Mouse (Mus musculus) heart, adult 2 months (tissue): ENCODE measurements around the gene Pycr1. TPM values are rescaled to one million over a fixed set of nuclear protein-coding genes. Genes with fewer than 3 reads are reported as not detected.

ENCODE experiments used
- DNase-seq, 2 experiments: peaks; one replicate each; pipeline ENCODE4 v3.0.0; 2021
- H3K27ac ChIP-seq: fragments of 200-600 bp; 2 replicates; pipeline ENCODE4 v1.8.1; 2022
- H3K27me3 ChIP-seq: fragments of 200-500 bp; 2 replicates; pipeline ENCODE4 v1.6.1; 2012; ENCODE audit warnings: mild to moderate bottlenecking, low read length, inconsistent platforms, mixed read lengths; ENCODE audit not compliant: control insufficient read depth, insufficient read depth
- H3K36me3 ChIP-seq: fragments of 200-500 bp; 2 replicates; pipeline ENCODE4 v1.6.1; 2012; ENCODE audit warnings: low read length, inconsistent platforms; ENCODE audit not compliant: control insufficient read depth, insufficient read depth
- H3K4me1 ChIP-seq: fragments of 200-500 bp; 2 replicates; pipeline ENCODE4 v1.6.1; 2011; ENCODE audit warnings: low read length; ENCODE audit not compliant: control insufficient read depth, insufficient read depth
- H3K4me3 ChIP-seq: fragments of 200-600 bp; 2 replicates; pipeline ENCODE4 v1.8.1; 2022
- H3K79me2 ChIP-seq: fragments of 200-500 bp; replicated peaks from 2 replicates; pipeline ENCODE4 v1.6.1; 2012; ENCODE audit warnings: mild to moderate bottlenecking, inconsistent platforms, low read length, moderate library complexity, mixed read lengths; ENCODE audit not compliant: control insufficient read depth, insufficient read depth
- H3K9ac ChIP-seq: fragments of 200-500 bp; 2 replicates; pipeline ENCODE4 v1.6.1; 2012; ENCODE audit warnings: low read depth, mild to moderate bottlenecking, control low read depth, inconsistent platforms, low read length, mixed read lengths
- CTCF ChIP-seq: fragments of 200-600 bp; IDR thresholded peaks from 2 replicates; pipeline ENCODE4 v1.8.1; 2022; ENCODE audit warnings: antibody characterized with exemption, mild to moderate bottlenecking, moderate library complexity
- EP300 ChIP-seq: fragments of 200-500 bp; IDR thresholded peaks from 2 replicates; pipeline ENCODE4 v1.6.1; 2011; ENCODE audit warnings: low read depth, low read length, control low read depth; ENCODE audit not compliant: insufficient read depth
- POLR2A ChIP-seq: fragments of 200-500 bp; IDR thresholded peaks from 2 replicates; pipeline ENCODE4 v1.6.1; 2011; ENCODE audit warnings: mild to moderate bottlenecking, low read depth, low read length, control low read depth; ENCODE audit not compliant: insufficient read depth
- WGBS: fragments of 180-500 bp; shearing (Covaris S2); methylation state at CpG from one replicate; pipeline ENCODE4 v1.1.7; 2018; 5-methylcytosine and 5-hydroxymethylcytosine counted together
- intact Hi-C: fragments of 180-260 bp; cut with DNase I; formaldehyde crosslinking; loops from one replicate; pipeline ENCODE4 v1.15.1; 2025
- polyA plus RNA-seq: library from polyadenylated mRNA; depleted of rRNA; stranded (reverse); fragments of >200 nt; gene quantifications from 2 replicates; pipeline ENCODE4 v1.2.3, GENCODE M21; 2012
- total RNA-seq, 2 experiments: library from RNA; stranded (reverse); gene quantifications; 2 replicates each; pipeline ENCODE4 v1.2.3; 2021

Pycr1 gene
- total and polyA plus RNA-seq, 3 experiments = 0.81 to 3.9 (median 1.2) TPM

DNA sequence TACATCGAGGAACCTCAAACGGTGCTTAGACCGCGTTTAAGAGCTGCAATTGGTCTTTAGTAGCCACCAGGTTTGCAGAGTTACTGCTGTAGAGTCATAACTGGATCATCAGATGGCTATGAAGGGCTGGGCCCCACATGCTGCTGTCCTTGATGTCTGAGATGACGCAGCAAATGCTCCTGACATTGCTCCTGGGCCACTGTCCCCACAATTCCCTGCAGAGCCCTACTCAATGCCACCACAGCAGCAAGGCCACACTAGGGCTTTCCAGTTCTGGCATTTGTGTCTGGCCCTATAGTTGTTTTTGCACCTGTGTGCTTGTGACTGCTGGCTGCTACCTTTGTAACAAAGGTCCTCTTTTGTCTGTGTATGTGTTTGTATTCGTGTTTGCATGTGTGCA is 20.8 kb downstream of the Pycr1 start:
- no peak overlapping the region for H3K9ac ChIP-seq
- H3K36me3 ChIP-seq = no peaks in the 10 kb centered on the region
- H3K79me2 ChIP-seq = peaks cover 3% of the 10 kb centered on the region; the same call in 1 of the 2 replicates
- no peak overlapping the region for H3K4me3 ChIP-seq
- 88% methylated on average over 6 of the region's 6 CpGs for WGBS
- H3K27ac ChIP-seq = no peak overlapping the region
- TF ChIP-seq EP300 (no peak), CTCF (no peak), POLR2A (no peak)
- DNase-seq = no peak
- no peaks in the 10 kb centered on the region for H3K27me3 ChIP-seq
- intact Hi-C loops = no loop called here
- H3K4me1 ChIP-seq = peaks cover 5% of the 10 kb centered on the region

DNA sequence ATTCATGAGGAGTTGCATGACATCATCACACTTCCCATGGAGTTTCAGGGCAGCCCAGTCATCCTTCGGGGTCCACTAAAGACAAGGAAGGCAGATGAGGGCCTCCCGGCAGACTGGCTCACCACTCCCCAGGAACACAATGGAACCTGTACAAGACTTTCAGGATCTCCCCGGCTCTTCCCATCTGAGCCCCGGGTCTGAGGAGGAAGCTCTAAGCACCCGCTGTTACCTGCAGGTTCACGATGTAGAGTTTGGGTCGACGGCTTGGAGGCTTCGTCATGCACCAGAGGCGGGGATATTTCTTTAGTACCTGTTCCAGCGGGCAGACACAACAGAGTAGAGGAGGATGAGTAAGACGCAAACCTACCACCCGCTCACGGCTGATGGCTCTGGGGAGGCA is 23.4 kb downstream of the Pycr1 start:
- H3K79me2 ChIP-seq = no peaks in the 10 kb centered on the region
- TF ChIP-seq EP300 (no peak), POLR2A (no peak), CTCF (no peak)
- intact Hi-C loops = no loop called here

DNA sequence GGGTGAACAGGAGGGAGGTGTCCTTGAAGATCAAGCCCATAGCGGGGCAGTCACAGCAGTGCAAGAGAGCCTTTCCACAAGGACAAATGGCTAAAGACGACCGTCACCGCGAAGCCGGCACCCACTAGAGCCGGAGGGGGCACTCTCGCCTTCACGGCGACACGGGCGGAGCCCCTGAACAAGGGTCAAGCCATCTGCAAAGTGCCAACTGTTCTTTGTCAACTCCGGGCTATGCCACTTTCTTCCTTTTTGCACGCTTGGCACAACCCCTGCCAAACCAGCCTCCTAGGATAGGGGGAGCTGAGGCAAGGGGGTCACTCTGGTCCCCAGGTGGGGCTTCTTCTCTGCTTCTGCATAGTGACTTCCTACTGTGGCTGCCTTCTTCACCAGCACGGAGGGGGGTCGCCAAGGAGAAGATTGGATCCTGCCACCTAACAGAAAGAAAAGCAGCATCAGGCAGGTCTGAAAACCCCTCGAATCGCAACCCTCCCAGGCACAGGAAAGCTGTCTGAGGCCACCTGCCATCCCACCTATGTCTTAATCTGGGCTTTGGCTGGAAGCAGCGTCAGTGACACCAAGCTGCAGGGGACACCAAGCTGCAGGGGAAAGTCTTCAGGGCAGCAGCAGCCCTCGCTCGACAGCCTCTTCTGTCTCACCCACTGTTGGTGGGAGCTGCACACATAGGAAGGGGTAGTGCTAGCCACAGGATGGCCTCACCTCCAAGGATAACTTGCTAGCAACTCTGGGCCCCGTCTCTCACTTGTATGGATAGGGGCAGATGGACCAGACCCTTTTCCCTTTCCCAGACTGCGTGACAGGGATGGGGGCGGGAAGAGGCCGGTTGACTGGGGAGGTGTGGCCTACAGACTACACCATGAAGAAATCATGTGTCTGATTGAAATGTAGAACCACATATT is 24.7 kb downstream of the Pycr1 start:
- no peak for TF ChIP-seq POLR2A
- no peak for TF ChIP-seq EP300
- TF ChIP-seq CTCF = no peak
- no peaks in the 10 kb centered on the region for H3K36me3 ChIP-seq
- H3K4me3 ChIP-seq = no peak overlapping the region
- intact Hi-C loops = no loop called here
- no peak overlapping the region for H3K9ac ChIP-seq
- H3K27me3 ChIP-seq = no peaks in the 10 kb centered on the region
- H3K79me2 ChIP-seq = no peaks in the 10 kb centered on the region
- no peak overlapping the region for H3K27ac ChIP-seq
- 94% methylated on average over 25 of the region's 25 CpGs for WGBS
- H3K4me1 ChIP-seq = peaks cover 3% of the 10 kb centered on the region
- DNase-seq = no peak

More for the DNA sequence above, 23.4 kb downstream of the Pycr1 start:
- Histone ChIP-seq H3K4me3 (no peak overlapping the region), H3K36me3 (no peaks in the 10 kb centered on the region), H3K4me1 (peaks cover 5% of the 10 kb centered on the region), H3K27me3 (no peaks in the 10 kb centered on the region), H3K9ac (no peak overlapping the region), H3K27ac (no peak overlapping the region)
- DNase-seq = no peak
- WGBS = 85% methylated on average over 14 of the region's 14 CpGs

DNA sequence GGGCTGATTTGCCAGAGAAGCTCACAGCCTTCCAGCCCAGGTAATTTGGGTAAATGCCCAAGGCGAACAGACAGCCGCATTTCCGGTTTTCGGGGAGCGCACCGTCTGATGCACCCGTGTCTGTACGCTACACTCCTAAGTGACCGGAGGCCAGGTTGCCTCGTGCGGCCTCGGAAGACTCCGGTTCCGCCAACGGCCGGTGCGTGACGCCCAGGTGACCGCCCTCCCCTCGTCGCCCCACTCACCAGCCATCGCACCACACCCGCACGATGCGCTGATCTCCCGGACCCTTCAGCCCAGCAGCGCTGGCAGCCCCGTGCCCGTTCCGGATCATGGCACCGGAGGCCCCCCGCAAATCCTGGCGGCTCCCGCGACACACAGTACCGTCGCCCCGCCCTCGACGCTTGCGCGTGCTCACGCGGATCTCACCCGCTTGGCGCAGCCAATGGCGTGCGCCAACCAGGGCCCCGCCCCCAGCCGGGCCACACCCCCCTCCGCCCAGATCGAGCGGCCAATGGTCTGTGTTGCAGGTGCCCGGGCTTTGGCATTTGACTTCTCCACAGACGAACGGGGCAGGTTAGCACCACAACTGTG is 26.0 kb downstream of the Pycr1 start, which contains the start of gene Pcyt2:
Gene Pcyt2 (minus strand): TSS at position 418 of the 594 bp plus-strand sequence.
- intact Hi-C loops = no loop called here
- Histone ChIP-seq H3K27me3 (no peaks in the 10 kb centered on the region), H3K4me1 (peaks cover 3% of the 10 kb centered on the region), H3K79me2 (no peaks in the 10 kb centered on the region), H3K27ac (peak within 1 kb of the TSS; percentile 78), H3K36me3 (no peaks in the 10 kb centered on the region), H3K9ac (peak within 1 kb of the TSS; percentile 92), H3K4me3 (peak within 1 kb of the TSS; percentile 61)
- TF ChIP-seq POLR2A = peak; percentile 55; the same call in 1 of the 2 replicates
- TF ChIP-seq EP300 = 0 out of 2 replicates have a peak, but pooled peaks have one; percentile 6
- no peak for TF ChIP-seq CTCF
- WGBS = under 1% methylated on average over 56 of the region's 56 CpGs
- peak; percentile 90 to 93 for DNase-seq

DNA sequence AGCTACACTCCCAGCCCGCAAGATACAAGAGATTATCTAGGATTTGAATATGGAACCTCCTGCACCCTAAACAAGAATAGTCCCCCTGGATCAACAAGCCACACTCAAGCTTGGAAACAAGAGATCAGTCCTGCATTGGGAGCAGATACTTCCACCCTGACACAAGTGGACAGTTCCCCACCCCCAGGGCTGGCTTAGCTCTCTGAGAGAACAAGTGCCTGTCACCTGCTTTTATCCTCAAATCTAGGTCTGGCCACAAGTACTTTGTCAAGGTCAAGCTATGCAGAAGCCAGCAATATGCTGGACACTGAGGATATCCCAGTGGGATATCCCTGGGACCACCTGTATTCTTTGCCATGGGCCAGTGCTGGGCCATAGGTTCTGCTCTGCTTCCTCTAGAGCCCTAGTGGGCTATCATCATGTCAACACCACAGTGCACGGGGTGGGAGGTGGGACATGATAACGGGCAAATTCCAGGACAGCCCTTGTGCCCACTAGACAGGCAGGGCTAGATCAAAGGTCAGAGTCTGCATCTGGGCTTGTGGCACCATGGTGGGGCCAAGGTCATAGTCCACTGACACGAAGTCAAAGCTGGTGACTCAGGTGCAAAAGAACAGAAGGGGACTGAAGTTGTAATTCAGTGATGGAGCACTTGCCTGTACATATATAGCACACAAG is 26.8 kb downstream of the Pycr1 start:
- Histone ChIP-seq H3K27ac (peak overlapping the region; percentile 78; the same call in 1 of the 2 replicates), H3K27me3 (no peaks in the 10 kb centered on the region), H3K4me1 (peaks cover 3% of the 10 kb centered on the region), H3K79me2 (no peaks in the 10 kb centered on the region), H3K9ac (no peak overlapping the region; the same call in 1 of the 2 replicates), H3K36me3 (no peaks in the 10 kb centered on the region), H3K4me3 (peak overlapping the region; percentile 61)
- TF ChIP-seq CTCF (no peak), POLR2A (no peak), EP300 (no peak)
- WGBS = 50% methylated on average over 4 of the region's 4 CpGs
- intact Hi-C loops = no loop called here
- DNase-seq = no peak
